In the genomic region with DNA sequence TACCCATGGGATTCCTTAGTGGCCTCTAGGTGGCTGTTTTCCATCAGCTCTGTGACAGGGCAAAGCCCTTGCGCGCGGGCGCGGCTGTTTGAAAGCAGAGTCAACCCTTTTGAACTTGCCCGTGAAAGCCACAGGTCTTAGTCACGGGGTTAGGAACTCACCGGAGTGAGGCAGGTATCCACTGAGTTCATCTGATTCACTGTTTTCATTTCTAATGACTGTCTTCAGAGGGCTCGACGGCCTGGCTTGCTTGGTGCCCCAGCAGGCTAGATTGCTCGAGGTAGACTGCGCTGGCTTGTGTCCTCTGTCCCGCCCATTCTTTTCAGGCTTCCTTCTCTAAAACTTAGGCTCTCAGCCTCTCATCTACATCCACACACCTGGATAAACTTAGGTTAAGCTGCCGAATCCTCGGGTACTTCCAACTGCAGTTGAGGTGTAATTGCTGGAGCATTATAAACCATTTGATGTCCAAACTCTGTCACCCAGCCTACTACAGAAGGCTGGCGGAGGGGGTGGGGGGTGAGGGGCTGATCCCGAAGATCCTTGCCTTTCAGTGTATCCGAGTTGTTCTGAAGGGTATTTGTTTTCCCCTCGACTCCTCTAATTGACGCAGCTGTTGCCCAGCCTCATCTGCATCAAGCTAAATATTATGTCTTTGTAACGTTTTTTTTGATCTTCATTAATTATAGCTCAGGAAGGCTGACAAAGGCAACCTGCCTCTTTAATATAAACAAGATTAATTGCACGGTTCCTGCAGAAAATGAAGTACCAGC, we compare ENCODE assay signal across 10 mouse cellular contexts. TPM values are rescaled to one million over a fixed set of nuclear protein-coding genes. Genes with fewer than 3 reads are reported as not detected.
DNase-seq lines count a peak whose midpoint lies in the region; ATAC-seq and TF ChIP-seq lines count a peak whose summit lies in the region.
"Had no signal": no experiment of that assay in that cellular context is flagged by ENCODE, and none has a peak within 500 bp of the region (broad histone marks: within the 10 kb centered on the region; RNA-seq: fewer than 3 reads in every experiment).

No protein-coding gene starts in this region.

- DNase-seq in liver, embryonic 11.5 days (ENCODE audit: low spot score), result no peak
- no peak for DNase-seq in liver, postnatal 0 days
- DNase-seq in embryonic facial prominence, embryonic 10.5 days (ENCODE audit: low spot score), result peak; percentile 60
- DNase-seq in neural tube, embryonic 10.5 days (ENCODE audit: extremely low spot score, low spot score), result peak; percentile 33
- no peak for DNase-seq in gastrocnemius, adult 2 months
- DNase-seq in adrenal gland, postnatal 10 days, result no peak
- DNase-seq in adrenal gland, adult 8-10 months, result no peak

- WGBS in liver, embryonic 11.5 days, result 5% methylated on average over 22 of the region's 22 CpGs
- 7% methylated on average over 22 of the region's 22 CpGs for WGBS in liver, postnatal 0 days (ENCODE audit: insufficient replicate concordance)
- 3% methylated on average over 22 of the region's 22 CpGs for WGBS in embryonic facial prominence, embryonic 10.5 days
- WGBS in hindbrain, embryonic 15.5 days, result 7% methylated on average over 22 of the region's 22 CpGs

- no peak for TF ChIP-seq CTCF in liver, postnatal 0 days (IDR thresholded peaks at IDR 0.05; ENCODE audit: low read depth)
- TF ChIP-seq CTCF in gastrocnemius, adult 2 months (IDR thresholded peaks at IDR 0.05), result no peak

- H3K4me3 ChIP-seq in liver, embryonic 11.5 days (ENCODE audit: low read depth, low read length), result no peak overlapping the region
- no peak overlapping the region for H3K4me3 ChIP-seq in liver, postnatal 0 days (ENCODE audit: low read depth, low read length)
- H3K4me3 ChIP-seq in embryonic facial prominence, embryonic 10.5 days, result peak overlapping the region; percentile 41
- H3K4me3 ChIP-seq in hindbrain, embryonic 15.5 days, result no peak overlapping the region
- H3K4me3 ChIP-seq in gastrocnemius, adult 2 months, result no peak overlapping the region
- H3K4me3 ChIP-seq: erythroblast, embryonic 14.5 days; megakaryocyte, embryonic 14.5 days had no signal

- H3K27me3 ChIP-seq in liver, embryonic 11.5 days (replicated peaks; ENCODE audit: control insufficient read depth, insufficient read depth, low read length), result peaks cover 9% of the 10 kb centered on the region; the same call in 1 of the 2 replicates
- H3K27me3 ChIP-seq in liver, postnatal 0 days (ENCODE audit: insufficient read depth, low read length), result peaks cover 9% of the 10 kb centered on the region; the same call in 1 of the 2 replicates
- peaks cover 17% of the 10 kb centered on the region; the same call in 1 of the 2 replicates for H3K27me3 ChIP-seq in embryonic facial prominence, embryonic 10.5 days (replicated peaks; ENCODE audit: low read depth, poor library complexity, severe bottlenecking)
- no peaks in the 10 kb centered on the region for H3K27me3 ChIP-seq in hindbrain, embryonic 15.5 days

- H3K9me3 ChIP-seq in liver, embryonic 11.5 days (ENCODE audit: control insufficient read depth, low read length), result no peaks in the 10 kb centered on the region
- no peaks in the 10 kb centered on the region for H3K9me3 ChIP-seq in liver, postnatal 0 days (ENCODE audit: low read length)
- H3K9me3 ChIP-seq in embryonic facial prominence, embryonic 10.5 days, result no peaks in the 10 kb centered on the region
- no peaks in the 10 kb centered on the region for H3K9me3 ChIP-seq in hindbrain, embryonic 15.5 days

- H3K9ac ChIP-seq in liver, embryonic 11.5 days (ENCODE audit: low read depth, low read length), result no peak overlapping the region
- no peak overlapping the region for H3K9ac ChIP-seq in liver, postnatal 0 days (replicated peaks)
- H3K9ac ChIP-seq in hindbrain, embryonic 15.5 days, result no peak overlapping the region

- no peak for ATAC-seq in liver, embryonic 11.5 days (replicated peaks; ENCODE audit: low FRiP score)
- ATAC-seq in liver, postnatal 0 days, result no peak
- no peak for ATAC-seq in hindbrain, embryonic 15.5 days (ENCODE audit: low FRiP score, low read depth)

- H3K4me2 ChIP-seq in liver, embryonic 11.5 days, result peak overlapping the region; percentile 40
- H3K4me2 ChIP-seq in liver, postnatal 0 days (ENCODE audit: low read depth, low read length), result no peak overlapping the region; the same call in 1 of the 2 replicates
- peak overlapping the region; percentile 39 for H3K4me2 ChIP-seq in hindbrain, embryonic 15.5 days

- no peak for TF ChIP-seq EP300 in liver, postnatal 0 days (IDR thresholded peaks at IDR 0.05; ENCODE audit: low read depth)

- no peaks in the 10 kb centered on the region for H3K4me1 ChIP-seq in liver, embryonic 11.5 days (replicated peaks; ENCODE audit: control insufficient read depth, insufficient read depth, low read length)
- no peaks in the 10 kb centered on the region; the same call in 1 of the 2 replicates for H3K4me1 ChIP-seq in liver, postnatal 0 days (ENCODE audit: insufficient read depth)
- peaks cover 25% of the 10 kb centered on the region for H3K4me1 ChIP-seq in embryonic facial prominence, embryonic 10.5 days
- peaks cover 18% of the 10 kb centered on the region for H3K4me1 ChIP-seq in hindbrain, embryonic 15.5 days (replicated peaks)

- no peak overlapping the region for H3K27ac ChIP-seq in liver, embryonic 11.5 days (ENCODE audit: low read depth, low read length)
- H3K27ac ChIP-seq in liver, postnatal 0 days (ENCODE audit: low read depth), result no peak overlapping the region
- H3K27ac ChIP-seq in embryonic facial prominence, embryonic 10.5 days (replicated peaks), result peak overlapping the region; percentile 19
- H3K27ac ChIP-seq in hindbrain, embryonic 15.5 days (replicated peaks), result no peak overlapping the region
- H3K27ac ChIP-seq in gastrocnemius, adult 2 months, result no peak overlapping the region

- intact Hi-C loops in gastrocnemius, adult 2 months (cut with DNase I), result no loop called here

- no peaks in the 10 kb centered on the region for H3K36me3 ChIP-seq in liver, embryonic 11.5 days (ENCODE audit: control insufficient read depth, insufficient read depth, low read length)
- no peaks in the 10 kb centered on the region for H3K36me3 ChIP-seq in liver, postnatal 0 days (replicated peaks; ENCODE audit: insufficient read depth, low read length)
- H3K36me3 ChIP-seq in embryonic facial prominence, embryonic 10.5 days (replicated peaks), result no peaks in the 10 kb centered on the region
- no peaks in the 10 kb centered on the region for H3K36me3 ChIP-seq in hindbrain, embryonic 15.5 days

RNA-seq across cellular contexts. Expression of a gene that starts 24.0 kb away (rescaled TPM):
- polyA plus RNA-seq in liver, embryonic 11.5 days (2014; fragmentation: Nextera tagmentation; extraction: Ambion mirVana), result 0.04 TPM in 1 of 2 replicates, not detected in the other
- 0.04 TPM in 1 of 2 replicates, not detected in the other for polyA plus RNA-seq in liver, postnatal 0 days (2015; fragmentation: Nextera tagmentation; extraction: Ambion mirVana)
- 0.38 and 0.57 TPM in 2 replicates for polyA plus RNA-seq in embryonic facial prominence, embryonic 10.5 days (2016; fragmentation: Nextera tagmentation; extraction: Ambion mirVana)
- polyA plus RNA-seq in hindbrain, embryonic 15.5 days (2015; fragmentation: Nextera tagmentation; extraction: Ambion mirVana), result 0.05 and 0.13 TPM in 2 replicates
- under 1 TPM in 1 of 2 experiments, not detected in 1; 0.11 TPM for total RNA-seq in gastrocnemius, adult 2 months (2021)
- total RNA-seq in adrenal gland, postnatal 10 days (2021), result under 1 TPM; 0.21 to 0.24 TPM
- 1 to 10 TPM in 2 of 4 experiments, under 1 TPM in 2; 0.15 to 2.5 (median 1.1) TPM for total RNA-seq in adrenal gland, adult 8-10 months (2022)
- polyA plus RNA-seq: erythroblast, embryonic 14.5 days had no signal

Comparison
In these comparisons a context has a peak if more than half of its experiments do, and no peak if none do; other contexts are left out.
1. DNase-seq: peak in embryonic facial prominence, embryonic 10.5 days (single experiment) and neural tube, embryonic 10.5 days (single experiment); none in liver, embryonic 11.5 days (single experiment), liver, postnatal 0 days (single experiment), gastrocnemius, adult 2 months (single experiment), adrenal gland, postnatal 10 days (single experiment) and adrenal gland, adult 8-10 months (single experiment).